Mouse (Mus musculus) skeletal muscle tissue, adult 2 months (tissue): ENCODE data around the gene Spef2.

Source experiments
- DNase-seq: peaks from one replicate; pipeline ENCODE4 v3.0.0-alpha.2; 2012; ENCODE audit warnings: low read depth, low spot score

The Spef2 gene

GRCm38 (mm10) chr15:9548951-9549350 lies 199.7 kb downstream of the Spef2 start:
- DNase-seq: no peak

- DNase-seq: no peak
These were observed 213.5 kb downstream of the Spef2 start for GRCm38 (mm10) chr15:9535200-9535599.

- DNase-seq: no peak
These were observed 215.2 kb downstream of the Spef2 start for GRCm38 (mm10) chr15:9533356-9533902.

GRCm38 (mm10) chr15:9530076-9530475 lies 218.6 kb downstream of the Spef2 start, which contains the start of gene Il7r:
Gene Il7r (minus strand): TSS chr15:9530176.
- no peak for DNase-seq

GRCm38 (mm10) chr15:9529646-9530045 lies 219.0 kb downstream of the Spef2 start:
- no peak for DNase-seq
